Mouse (Mus musculus) heart, embryonic 16.5 days (tissue): ENCODE data around the gene Gm11634. TPM values are rescaled to one million over a fixed set of nuclear protein-coding genes. Genes with fewer than 3 reads are reported as not detected.
"Not testable (repeated sequence)": the region's sequence is repeated elsewhere in the genome, so short reads cannot be mapped to it uniquely, and the experiment has no call there.

ENCODE experiments used
- ATAC-seq: fragments of 200-750 bp; cut with Nextera tagmentation; replicated peaks from 2 replicates; pipeline ENCODE4 v1.8.0; 2017; ENCODE audit warnings: moderate number of reproducible peaks; ENCODE audit not compliant: insufficient read depth, low FRiP score; ENCODE audit errors: extremely low read depth
- H3K27ac ChIP-seq: fragments of 300-500 bp; sonication (generic); 2 replicates; pipeline ENCODE4 v1.5.1; 2014; ENCODE audit warnings: mild to moderate bottlenecking, low read length, control low read depth, moderate library complexity
- H3K27me3 ChIP-seq: fragments of 300-500 bp; sonication (generic); 2 replicates; pipeline ENCODE4 v1.6.1; 2014; ENCODE audit warnings: low read length, mixed read lengths; ENCODE audit not compliant: control insufficient read depth, insufficient read depth
- H3K36me3 ChIP-seq: fragments of 300-500 bp; sonication (generic); 2 replicates; pipeline ENCODE4 v1.6.1; 2014; ENCODE audit not compliant: control insufficient read depth, insufficient read depth
- H3K4me1 ChIP-seq: fragments of 300-500 bp; sonication (generic); 2 replicates; pipeline ENCODE4 v1.6.1; 2014; ENCODE audit warnings: low read length, mixed read lengths; ENCODE audit not compliant: control insufficient read depth, insufficient read depth
- H3K4me2 ChIP-seq: fragments of 300-500 bp; sonication (generic); 2 replicates; pipeline ENCODE4 v1.6.1; 2014; ENCODE audit warnings: low read depth, mild to moderate bottlenecking, control low read depth, low read length
- H3K4me3 ChIP-seq: fragments of 300-500 bp; sonication (generic); 2 replicates; pipeline ENCODE4 v1.5.1; 2014; ENCODE audit warnings: mild to moderate bottlenecking, control low read depth, low read length
- H3K9ac ChIP-seq: fragments of 300-500 bp; sonication (generic); 2 replicates; pipeline ENCODE4 v1.6.1; 2014; ENCODE audit warnings: low read length, control low read depth
- H3K9me3 ChIP-seq: fragments of 300-500 bp; sonication (generic); replicated peaks from 2 replicates; pipeline ENCODE4 v1.6.1; 2016; ENCODE audit warnings: low read length; ENCODE audit not compliant: control insufficient read depth
- WGBS: fragments of 180-500 bp; shearing (Covaris S2); extraction: QIAGEN DNeasy Blood & Tissue Kit; methylation state at CpG from one replicate; pipeline ENCODE4 v1.1.7; 2014; 5-methylcytosine and 5-hydroxymethylcytosine counted together
- polyA plus RNA-seq: library from polyadenylated mRNA; unstranded; fragments of >200 nt; fragmentation: Nextera tagmentation; extraction: Ambion mirVana; gene quantifications from 2 replicates; pipeline ENCODE4 v1.2.1, GENCODE M21; 2015

The Gm11634 gene
- polyA plus RNA-seq, 1 experiment from 2014 or later = not detected

GRCm38 (mm10) chr11:101604531-101605453, 5.7 kb upstream of the Gm11634 start:
- 2% methylated on average over 30 of the region's 30 CpGs for WGBS
- H3K27me3 ChIP-seq, H3K4me1 ChIP-seq, H3K36me3 ChIP-seq, H3K27ac ChIP-seq, H3K9me3 ChIP-seq: not testable (repeated sequence)
- H3K4me3 ChIP-seq = peak overlapping the region; percentile 49
- H3K4me2 ChIP-seq = peak overlapping the region; percentile 67
- 0 out of 2 replicates have a peak, but pooled peaks have one; percentile 60 for ATAC-seq
- H3K9ac ChIP-seq = peak overlapping the region; percentile 64

- no peak overlapping the region for H3K27ac ChIP-seq
- peak overlapping the region; percentile 49 for H3K4me3 ChIP-seq
- H3K27me3 ChIP-seq = peaks cover 1% of the 10 kb centered on the region
- H3K4me2 ChIP-seq = peak overlapping the region; percentile 67; the same call in 1 of the 2 replicates
- ATAC-seq = no peak
- no peaks in the 10 kb centered on the region for H3K9me3 ChIP-seq
- WGBS = 5% methylated on average over 3 of the region's 3 CpGs
- no peaks in the 10 kb centered on the region for H3K36me3 ChIP-seq
- no peaks in the 10 kb centered on the region for H3K4me1 ChIP-seq
- H3K9ac ChIP-seq = no peak overlapping the region
Observed at GRCm38 (mm10) chr11:101604116-101604515, 5.1 kb upstream of the Gm11634 start.

GRCm38 (mm10) chr11:101602491-101602890, 3.4 kb upstream of the Gm11634 start:
- H3K4me3 ChIP-seq = no peak overlapping the region
- H3K4me2 ChIP-seq = no peak overlapping the region
- H3K27me3 ChIP-seq = peaks cover 4% of the 10 kb centered on the region
- H3K27ac ChIP-seq = no peak overlapping the region
- H3K4me1 ChIP-seq = no peaks in the 10 kb centered on the region
- no peaks in the 10 kb centered on the region for H3K36me3 ChIP-seq
- H3K9ac ChIP-seq = no peak overlapping the region
- WGBS = 9% methylated on average over 3 of the region's 3 CpGs
- ATAC-seq = no peak
- no peaks in the 10 kb centered on the region for H3K9me3 ChIP-seq

- ATAC-seq = no peak
- 71% methylated on average over 12 of the region's 12 CpGs for WGBS
- H3K27me3 ChIP-seq = no peaks in the 10 kb centered on the region
- H3K4me3 ChIP-seq = no peak overlapping the region
- no peaks in the 10 kb centered on the region for H3K4me1 ChIP-seq
- H3K27ac ChIP-seq = no peak overlapping the region
- peaks cover 3% of the 10 kb centered on the region; the same call in 1 of the 2 replicates for H3K36me3 ChIP-seq
- no peaks in the 10 kb centered on the region for H3K9me3 ChIP-seq
- H3K4me2 ChIP-seq = no peak overlapping the region
- H3K9ac ChIP-seq = no peak overlapping the region
Observed at GRCm38 (mm10) chr11:101589989-101590624, 8.9 kb downstream of the Gm11634 start.

- no peak overlapping the region for H3K9ac ChIP-seq
- H3K36me3 ChIP-seq = peaks cover 3% of the 10 kb centered on the region; the same call in 1 of the 2 replicates
- no peaks in the 10 kb centered on the region for H3K27me3 ChIP-seq
- H3K4me3 ChIP-seq = no peak overlapping the region
- 31% methylated on average over 5 of the region's 5 CpGs for WGBS
- no peaks in the 10 kb centered on the region for H3K9me3 ChIP-seq
- no peaks in the 10 kb centered on the region for H3K4me1 ChIP-seq
- no peak for ATAC-seq
- H3K27ac ChIP-seq = no peak overlapping the region
- H3K4me2 ChIP-seq = no peak overlapping the region
Observed at GRCm38 (mm10) chr11:101589444-101589843, 9.6 kb downstream of the Gm11634 start.

GRCm38 (mm10) chr11:101588868-101589267, 10.2 kb downstream of the Gm11634 start:
- Histone ChIP-seq H3K27ac (no peak overlapping the region), H3K36me3 (peaks cover 3% of the 10 kb centered on the region; the same call in 1 of the 2 replicates), H3K9me3 (no peaks in the 10 kb centered on the region), H3K27me3 (no peaks in the 10 kb centered on the region), H3K9ac (no peak overlapping the region), H3K4me1 (no peaks in the 10 kb centered on the region), H3K4me2 (no peak overlapping the region), H3K4me3 (no peak overlapping the region)
- 87% methylated on average over 7 of the region's 7 CpGs for WGBS
- ATAC-seq = no peak

GRCm38 (mm10) chr11:101587676-101588075, 11.4 kb downstream of the Gm11634 start:
- Histone ChIP-seq H3K9ac (no peak overlapping the region), H3K4me3 (no peak overlapping the region), H3K27ac (no peak overlapping the region), H3K9me3 (no peaks in the 10 kb centered on the region), H3K27me3 (no peaks in the 10 kb centered on the region), H3K4me1 (no peaks in the 10 kb centered on the region), H3K4me2 (no peak overlapping the region), H3K36me3 (peaks cover 3% of the 10 kb centered on the region; the same call in 1 of the 2 replicates)
- 84% methylated on average over 10 of the region's 10 CpGs for WGBS
- no peak for ATAC-seq

GRCm38 (mm10) chr11:101585805-101586204, 13.3 kb downstream of the Gm11634 start:
- no peak for ATAC-seq
- Histone ChIP-seq H3K27me3 (no peaks in the 10 kb centered on the region), H3K4me3 (no peak overlapping the region), H3K9ac (no peak overlapping the region), H3K4me2 (no peak overlapping the region), H3K9me3 (no peaks in the 10 kb centered on the region), H3K27ac (no peak overlapping the region), H3K4me1 (peaks cover 4% of the 10 kb centered on the region), H3K36me3 (peaks cover 3% of the 10 kb centered on the region; the same call in 1 of the 2 replicates)
- WGBS = 63% methylated on average over 4 of the region's 4 CpGs

GRCm38 (mm10) chr11:101585031-101585430, 14.0 kb downstream of the Gm11634 start:
- not testable (repeated sequence) for H3K9me3 ChIP-seq, H3K27ac ChIP-seq, H3K4me3 ChIP-seq, H3K27me3 ChIP-seq, H3K4me2 ChIP-seq, H3K36me3 ChIP-seq, H3K4me1 ChIP-seq, ATAC-seq, H3K9ac ChIP-seq
- WGBS = 100% methylated on average over 1 of the region's 1 CpGs
